In the genomic region with DNA sequence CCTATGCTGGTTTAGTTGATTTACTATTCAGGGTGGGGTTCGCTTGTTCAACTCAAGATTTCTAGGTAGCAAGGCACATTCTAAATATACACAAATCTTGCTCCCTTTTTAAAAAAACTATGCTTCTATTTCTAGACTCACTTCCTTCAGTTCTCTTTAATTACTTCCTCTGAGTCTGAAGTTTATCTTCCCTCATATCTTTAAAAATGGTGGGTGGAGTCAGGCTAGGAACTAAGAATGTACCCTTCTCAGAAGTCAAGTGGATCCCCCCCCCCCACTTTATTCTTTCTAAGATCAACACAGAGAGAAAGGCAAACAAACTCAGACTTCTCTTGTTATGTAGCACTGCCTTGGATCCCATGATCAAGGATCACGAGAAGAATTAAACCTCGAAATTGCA, we compare ENCODE assay signal across 27 mouse cellular contexts. TPM values are rescaled to one million over a fixed set of nuclear protein-coding genes. Genes with fewer than 3 reads are reported as not detected.
DNase-seq lines count a peak whose midpoint lies in the region; ATAC-seq and TF ChIP-seq lines count a peak whose summit lies in the region.
"Had no signal": no experiment of that assay in that cellular context is flagged by ENCODE, and none has a peak within 500 bp of the region (broad histone marks: within the 10 kb centered on the region; RNA-seq: fewer than 3 reads in every experiment).

No protein-coding gene starts in this region.

- peak; percentile 62 for TF ChIP-seq EP300 in lung, postnatal 0 days (IDR thresholded peaks at IDR 0.05)

- no peaks in the 10 kb centered on the region for H3K36me3 ChIP-seq in kidney, adult 2 months (ENCODE audit: control insufficient read depth, insufficient read depth, low read length)
- H3K36me3 ChIP-seq in kidney, embryonic 15.5 days = no peaks in the 10 kb centered on the region
- no peaks in the 10 kb centered on the region for H3K36me3 ChIP-seq in lung, postnatal 0 days (ENCODE audit: insufficient read depth, low read length)
- H3K36me3 ChIP-seq: embryonic facial prominence, embryonic 13.5 days; forebrain, embryonic 10.5 days; forebrain, embryonic 15.5 days; intestine, embryonic 15.5 days; limb, embryonic 10.5 days; limb, embryonic 15.5 days; liver, embryonic 13.5 days; midbrain, embryonic 12.5 days; neural tube, embryonic 12.5 days had no signal

- H3K27me3 ChIP-seq in kidney, adult 2 months (replicated peaks; ENCODE audit: control insufficient read depth, insufficient read depth, low read length) = no peaks in the 10 kb centered on the region; the same call in 1 of the 2 replicates
- no peaks in the 10 kb centered on the region for H3K27me3 ChIP-seq in kidney, embryonic 15.5 days
- H3K27me3 ChIP-seq in lung, postnatal 0 days (replicated peaks; ENCODE audit: insufficient read depth, low read length) = no peaks in the 10 kb centered on the region
- H3K27me3 ChIP-seq: embryonic facial prominence, embryonic 13.5 days; forebrain, embryonic 15.5 days; intestine, embryonic 15.5 days; limb, embryonic 15.5 days; liver, embryonic 13.5 days; megakaryocyte, embryonic 14.5 days; midbrain, embryonic 12.5 days; neural tube, embryonic 12.5 days had no signal

- peak; percentile 19 for DNase-seq in kidney, adult 2 months
- peak; percentile 29 for DNase-seq in lung, postnatal 0 days (ENCODE audit: low spot score)
- no peak for DNase-seq in lung, adult 2 months
- no peak for DNase-seq in embryo, embryonic 9.5 days (ENCODE audit: extremely low spot score)
- DNase-seq in adrenal gland, postnatal 25 days = no peak
- DNase-seq: adrenal gland, adult 2 months; cerebellum, adult 8-10 months; cerebellum, postnatal 36 days; embryo, embryonic 11 days; liver, embryonic 13.5 days; right cerebral cortex, postnatal 4 days had no signal

- H3K4me1 ChIP-seq in kidney, adult 2 months (ENCODE audit: control insufficient read depth, insufficient read depth, low read length) = 0 out of 2 replicates have a peak, but pooled peaks cover 2% of the 10 kb centered on the region
- no peaks in the 10 kb centered on the region for H3K4me1 ChIP-seq in kidney, embryonic 15.5 days
- H3K4me1 ChIP-seq in lung, postnatal 0 days (ENCODE audit: insufficient read depth, low read depth, low read length) = peaks cover 7% of the 10 kb centered on the region; the same call in 1 of the 2 replicates
- peaks cover 5% of the 10 kb centered on the region for H3K4me1 ChIP-seq in lung, adult 2 months (ENCODE audit: control insufficient read depth, insufficient read depth, low read length)
- H3K4me1 ChIP-seq: intestine, embryonic 15.5 days; limb, embryonic 10.5 days; limb, embryonic 15.5 days; neural tube, embryonic 12.5 days had no signal

- no peak for TF ChIP-seq CTCF in kidney, adult 2 months (conservative IDR thresholded peaks at IDR 0.05; ENCODE audit: insufficient read depth, insufficient read length, low read depth, low read length)
- TF ChIP-seq CTCF in lung, postnatal 0 days (IDR thresholded peaks at IDR 0.05) = no peak
- TF ChIP-seq CTCF in lung, adult 2 months (IDR thresholded peaks at IDR 0.05; ENCODE audit: insufficient read depth, low read length) = no peak

- no peak for ATAC-seq in kidney, embryonic 15.5 days (replicated peaks; ENCODE audit: low FRiP score)
- peak; percentile 78 for ATAC-seq in lung, postnatal 0 days
- peak; percentile 54 for ATAC-seq in granulocyte monocyte progenitor cell, adult 5-6 weeks (replicated peaks; ENCODE audit: poor library complexity, severe bottlenecking)
- ATAC-seq in megakaryocyte progenitor cell, adult 5-6 weeks (replicated peaks; ENCODE audit: poor library complexity) = peak; percentile 17; the same call in 1 of the 2 replicates
- ATAC-seq: forebrain, embryonic 15.5 days; hindbrain, embryonic 16.5 days; intestine, embryonic 15.5 days had no signal

- no peak for TF ChIP-seq POLR2A in kidney, adult 2 months (IDR thresholded peaks at IDR 0.05; ENCODE audit: low read depth, low read length)
- no peak for TF ChIP-seq POLR2A in lung, adult 2 months (IDR thresholded peaks at IDR 0.05; ENCODE audit: borderline replicate concordance, extremely low read depth, low read depth, low read length)

- H3K27ac ChIP-seq in kidney, adult 2 months (ENCODE audit: insufficient read depth, low read depth, low read length) = no peak overlapping the region
- H3K27ac ChIP-seq in kidney, embryonic 15.5 days = no peak overlapping the region
- H3K27ac ChIP-seq in lung, postnatal 0 days (ENCODE audit: low read length) = no peak overlapping the region
- H3K27ac ChIP-seq: embryonic facial prominence, embryonic 13.5 days; forebrain, embryonic 10.5 days; forebrain, embryonic 15.5 days; intestine, embryonic 15.5 days; limb, embryonic 10.5 days; limb, embryonic 15.5 days; liver, embryonic 13.5 days; midbrain, embryonic 12.5 days; neural tube, embryonic 12.5 days had no signal

- H3K9ac ChIP-seq in kidney, embryonic 15.5 days = no peak overlapping the region
- H3K9ac ChIP-seq in lung, postnatal 0 days (replicated peaks; ENCODE audit: low read depth) = no peak overlapping the region
- H3K9ac ChIP-seq: embryonic facial prominence, embryonic 13.5 days; forebrain, embryonic 15.5 days; intestine, embryonic 15.5 days; limb, embryonic 15.5 days; liver, embryonic 13.5 days; midbrain, embryonic 12.5 days; neural tube, embryonic 12.5 days had no signal

- WGBS in kidney, adult 2 months = 66% methylated on average over 3 of the region's 3 CpGs
- 71% methylated on average over 3 of the region's 3 CpGs for WGBS in kidney, embryonic 15.5 days
- WGBS in lung, postnatal 0 days = 17% methylated on average over 3 of the region's 3 CpGs
- 27% methylated on average over 3 of the region's 3 CpGs for WGBS in lung, adult 2 months

- no peaks in the 10 kb centered on the region for H3K9me3 ChIP-seq in kidney, embryonic 15.5 days (replicated peaks)
- no peaks in the 10 kb centered on the region for H3K9me3 ChIP-seq in lung, postnatal 0 days (ENCODE audit: low read length)
- H3K9me3 ChIP-seq: embryonic facial prominence, embryonic 13.5 days; forebrain, embryonic 10.5 days; forebrain, embryonic 15.5 days; intestine, embryonic 15.5 days; limb, embryonic 10.5 days; limb, embryonic 15.5 days; liver, embryonic 13.5 days; megakaryocyte, embryonic 14.5 days; midbrain, embryonic 12.5 days; neural tube, embryonic 12.5 days had no signal

- H3K4me3 ChIP-seq in kidney, adult 2 months (ENCODE audit: insufficient read depth, low read depth, low read length) = no peak overlapping the region
- H3K4me3 ChIP-seq in kidney, embryonic 15.5 days (replicated peaks) = no peak overlapping the region
- no peak overlapping the region for H3K4me3 ChIP-seq in lung, postnatal 0 days (ENCODE audit: low read depth, low read length)
- H3K4me3 ChIP-seq in lung, adult 2 months (replicated peaks; ENCODE audit: extremely low read depth, low read depth, low read length) = no peak overlapping the region
- H3K4me3 ChIP-seq: embryonic facial prominence, embryonic 13.5 days; forebrain, embryonic 10.5 days; forebrain, embryonic 15.5 days; intestine, embryonic 15.5 days; limb, embryonic 10.5 days; limb, embryonic 15.5 days; liver, embryonic 13.5 days; midbrain, embryonic 12.5 days; myocyte; neural tube, embryonic 12.5 days had no signal

- H3K4me2 ChIP-seq in kidney, embryonic 15.5 days = no peak overlapping the region
- H3K4me2 ChIP-seq in lung, postnatal 0 days (replicated peaks; ENCODE audit: low read depth, low read length) = no peak overlapping the region
- H3K4me2 ChIP-seq: embryonic facial prominence, embryonic 13.5 days; forebrain, embryonic 15.5 days; intestine, embryonic 15.5 days; limb, embryonic 15.5 days; liver, embryonic 13.5 days; midbrain, embryonic 12.5 days; neural tube, embryonic 12.5 days had no signal

RNA-seq across cellular contexts. Expression of a gene that starts 57.5 kb away (rescaled TPM):
- not detected in 2 replicates for polyA plus RNA-seq in kidney, adult 2 months (2012; rRNA removed)
- polyA plus RNA-seq in kidney, embryonic 15.5 days (2015; fragmentation: Nextera tagmentation; extraction: Ambion mirVana) = 0.14 and 0.31 TPM in 2 replicates
- not detected in 2 replicates for polyA plus RNA-seq in lung, postnatal 0 days (2015; fragmentation: Nextera tagmentation; extraction: Ambion mirVana)
- not detected in 2 replicates for polyA plus RNA-seq in lung, adult 2 months (2012; rRNA removed)
- total RNA-seq in granulocyte monocyte progenitor cell, adult 5-6 weeks (2014; fragmentation: Nextera tagmentation) = not detected in 2 replicates
- not detected in 2 replicates for total RNA-seq in granulocyte monocyte progenitor cell, adult 5-6 weeks (2017)
- total RNA-seq in megakaryocyte progenitor cell, adult 5-6 weeks (2015) = not detected in 2 replicates
- not detected in 2 replicates for total RNA-seq in megakaryocyte progenitor cell, adult 5-6 weeks (2017)
- total RNA-seq in adrenal gland, postnatal 25 days (2021) = not detected in 2 replicates
- total RNA-seq: adrenal gland, adult 2 months had no signal
- polyA plus RNA-seq: adrenal gland, adult 2 months; C2C12; forebrain, embryonic 10.5 days; heart, embryonic 14.5 days; intestine, embryonic 15.5 days; limb, embryonic 10.5 days; liver, embryonic 13.5 days; myocyte had no signal

Comparison
In these comparisons a context has a peak if more than half of its experiments do, and no peak if none do; other contexts are left out.
1. DNase-seq: peak in kidney, adult 2 months (single experiment) and lung, postnatal 0 days (single experiment); none in lung, adult 2 months (single experiment), embryo, embryonic 9.5 days (single experiment) and adrenal gland, postnatal 25 days (single experiment).